Mouse (Mus musculus): ENCODE measurements around the gene BC004004. TPM values are rescaled to one million over a fixed set of nuclear protein-coding genes. Genes with fewer than 3 reads are reported as not detected.

The BC004004 gene
- 117 and 122 TPM in 2 replicates for polyA plus RNA-seq (2014; fragmentation: Nextera tagmentation; extraction: Ambion mirVana)

DNA sequence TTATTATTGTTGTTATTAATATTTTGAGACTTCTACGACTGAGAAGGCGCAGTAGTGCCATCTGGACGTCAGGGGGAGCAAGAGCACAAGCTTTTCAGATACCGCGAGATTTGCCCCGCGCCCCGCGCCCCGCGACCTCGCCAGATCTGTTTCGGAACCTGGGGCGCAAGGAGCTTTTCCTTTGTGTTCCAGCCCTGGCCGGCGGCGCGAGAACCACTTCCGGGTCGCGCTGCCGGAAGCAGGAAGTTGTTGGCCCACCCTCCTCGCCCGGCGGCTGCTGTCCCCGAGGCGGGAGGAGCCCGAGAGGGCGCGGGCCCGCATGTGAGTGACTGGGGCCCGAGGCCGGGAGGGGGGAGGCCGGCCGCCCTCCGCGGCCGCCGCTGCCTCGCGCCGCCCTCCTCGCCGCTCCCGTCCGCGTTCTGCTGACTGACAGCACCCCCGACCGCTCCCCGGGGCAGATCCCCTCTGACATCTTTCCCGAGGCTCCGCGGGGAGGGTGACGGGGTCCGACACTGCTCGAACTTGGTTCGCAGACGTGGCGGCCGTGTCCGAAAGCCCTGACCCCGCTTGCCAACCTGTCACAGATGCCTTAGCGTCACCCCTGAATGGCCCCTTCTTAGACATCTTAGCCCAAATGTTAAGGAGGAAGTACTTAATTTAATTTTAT is at the start of gene BC004004:
TSS of gene BC004004 (plus strand) at position 107 of the 667 bp plus-strand sequence.
- peak within 1 kb of the TSS; percentile 92 for H3K27ac ChIP-seq (replicated peaks; ENCODE audit: low read depth, low read length)
- H3K9ac ChIP-seq (replicated peaks; ENCODE audit: low read length) = peak within 1 kb of the TSS; percentile 90
- peak within 1 kb of the TSS; percentile 65 for H3K4me2 ChIP-seq (ENCODE audit: low read length)
- no peaks in the 10 kb centered on the region for H3K27me3 ChIP-seq (ENCODE audit: control insufficient read depth, insufficient read depth, low read length)
- peak; percentile 93 for ATAC-seq (ENCODE audit: low FRiP score, low TSS enrichment)
- DNase-seq = peak; percentile 98
- peak within 1 kb of the TSS; percentile 94 for H3K4me3 ChIP-seq (replicated peaks; ENCODE audit: low read depth, low read length)
- WGBS = under 1% methylated on average over 58 of the region's 63 CpGs
- no peaks in the 10 kb centered on the region for H3K36me3 ChIP-seq (ENCODE audit: control insufficient read depth, insufficient read depth, low read length)
- no peaks in the 10 kb centered on the region for H3K9me3 ChIP-seq (ENCODE audit: control insufficient read depth, low read length)
- peaks cover 19% of the 10 kb centered on the region for H3K4me1 ChIP-seq (ENCODE audit: control insufficient read depth, insufficient read depth, low read length)

DNA sequence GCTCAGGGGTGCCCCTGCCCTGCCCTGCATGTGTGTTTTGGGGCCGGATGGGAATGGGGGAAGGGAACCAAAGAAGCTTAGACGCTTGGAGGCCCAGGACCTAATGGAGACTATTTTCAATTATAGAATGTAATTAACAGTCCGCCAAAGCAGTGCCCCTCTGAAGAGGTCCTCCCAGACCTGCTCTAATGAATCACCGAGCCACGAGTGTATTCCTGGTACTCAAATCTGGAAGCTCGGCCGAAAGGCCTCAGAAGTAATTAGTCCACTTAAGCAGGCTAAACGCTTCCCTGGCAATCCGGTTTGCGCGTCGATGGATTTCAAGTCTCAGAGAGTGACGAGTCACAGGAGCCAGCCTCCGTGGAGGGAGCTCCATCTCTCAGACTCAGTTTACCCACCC is 48.0 kb upstream of the BC004004 start:
- no peaks in the 10 kb centered on the region for H3K27me3 ChIP-seq (ENCODE audit: control insufficient read depth, insufficient read depth, low read length)
- H3K27ac ChIP-seq (replicated peaks; ENCODE audit: low read depth, low read length) = no peak overlapping the region
- H3K36me3 ChIP-seq (ENCODE audit: control insufficient read depth, insufficient read depth, low read length) = no peaks in the 10 kb centered on the region
- DNase-seq = peak; percentile 38
- no peak for ATAC-seq (ENCODE audit: low FRiP score, low TSS enrichment)
- H3K4me3 ChIP-seq (replicated peaks; ENCODE audit: low read depth, low read length) = no peak overlapping the region
- no peak overlapping the region for H3K9ac ChIP-seq (replicated peaks; ENCODE audit: low read length)
- no peaks in the 10 kb centered on the region for H3K9me3 ChIP-seq (ENCODE audit: control insufficient read depth, low read length)
- 52% methylated on average over 14 of the region's 14 CpGs for WGBS
- H3K4me1 ChIP-seq (ENCODE audit: control insufficient read depth, insufficient read depth, low read length) = peaks cover 9% of the 10 kb centered on the region
- H3K4me2 ChIP-seq (ENCODE audit: low read length) = no peak overlapping the region

DNA sequence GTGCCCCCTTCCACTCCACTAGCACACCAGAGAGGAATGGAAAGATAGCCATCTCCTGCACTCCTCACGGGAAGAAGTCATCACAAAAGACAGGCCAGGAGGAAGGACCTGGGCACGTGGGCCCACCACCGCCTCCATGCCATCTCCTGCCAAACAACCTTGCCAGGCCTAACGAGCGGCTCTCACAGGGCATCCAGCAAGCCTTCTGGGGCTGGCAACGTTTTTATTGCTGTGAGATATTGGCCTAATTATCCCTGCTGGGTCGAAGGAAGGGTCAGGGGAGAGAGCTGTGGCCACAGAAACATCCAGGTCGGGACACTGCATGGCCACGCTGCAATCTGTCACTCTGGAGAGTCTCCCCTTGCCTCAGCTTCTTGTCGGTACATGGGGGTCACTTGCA is 37.5 kb upstream of the BC004004 start:
- ATAC-seq (ENCODE audit: low FRiP score, low TSS enrichment) = no peak

DNA sequence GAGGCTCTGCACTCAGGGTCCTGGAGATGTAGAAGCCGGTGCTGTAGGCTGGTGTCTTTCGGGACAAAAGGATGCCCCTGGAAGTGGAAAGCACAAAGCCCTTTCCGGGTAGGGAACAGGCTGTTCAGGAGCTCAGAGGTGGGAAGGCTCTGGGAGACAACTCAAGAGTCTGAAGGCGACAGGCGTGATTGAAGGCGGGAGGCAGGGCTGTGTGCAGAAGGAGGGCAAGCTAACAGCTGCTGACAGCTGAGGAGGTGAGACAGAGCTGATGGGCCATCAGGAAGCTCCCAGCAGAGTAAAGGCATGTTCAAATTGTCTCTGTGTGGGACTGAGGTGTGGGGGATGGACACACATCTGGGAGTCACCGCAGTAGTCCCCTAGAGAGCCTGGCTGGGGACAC is 32.5 kb upstream of the BC004004 start:
- no peak overlapping the region for H3K9ac ChIP-seq (replicated peaks; ENCODE audit: low read length)
- H3K4me2 ChIP-seq (ENCODE audit: low read length) = 0 out of 2 replicates have a peak overlapping the region, but pooled peaks have one; percentile 3
- ATAC-seq (ENCODE audit: low FRiP score, low TSS enrichment) (no peak), DNase-seq (no peak)
- no peak overlapping the region for H3K4me3 ChIP-seq (replicated peaks; ENCODE audit: low read depth, low read length)
- 65% methylated on average over 7 of the region's 7 CpGs for WGBS
- H3K27me3 ChIP-seq (ENCODE audit: control insufficient read depth, insufficient read depth, low read length) = peaks cover 3% of the 10 kb centered on the region; the same call in 1 of the 2 replicates
- peaks cover 15% of the 10 kb centered on the region; the same call in 1 of the 2 replicates for H3K4me1 ChIP-seq (ENCODE audit: control insufficient read depth, insufficient read depth, low read length)
- no peak overlapping the region for H3K27ac ChIP-seq (replicated peaks; ENCODE audit: low read depth, low read length)
- H3K9me3 ChIP-seq (ENCODE audit: control insufficient read depth, low read length) = no peaks in the 10 kb centered on the region
- no peaks in the 10 kb centered on the region for H3K36me3 ChIP-seq (ENCODE audit: control insufficient read depth, insufficient read depth, low read length)

More for the DNA sequence above, 37.5 kb upstream of the BC004004 start:
- Histone ChIP-seq H3K27ac (replicated peaks; ENCODE audit: low read depth, low read length) (no peak overlapping the region), H3K27me3 (ENCODE audit: control insufficient read depth, insufficient read depth, low read length) (no peaks in the 10 kb centered on the region), H3K4me2 (ENCODE audit: low read length) (no peak overlapping the region), H3K36me3 (ENCODE audit: control insufficient read depth, insufficient read depth, low read length) (no peaks in the 10 kb centered on the region), H3K9me3 (ENCODE audit: control insufficient read depth, low read length) (no peaks in the 10 kb centered on the region), H3K4me1 (ENCODE audit: control insufficient read depth, insufficient read depth, low read length) (no peaks in the 10 kb centered on the region), H3K4me3 (replicated peaks; ENCODE audit: low read depth, low read length) (no peak overlapping the region), H3K9ac (replicated peaks; ENCODE audit: low read length) (no peak overlapping the region)
- no peak for DNase-seq
- 87% methylated on average over 10 of the region's 10 CpGs for WGBS

DNA sequence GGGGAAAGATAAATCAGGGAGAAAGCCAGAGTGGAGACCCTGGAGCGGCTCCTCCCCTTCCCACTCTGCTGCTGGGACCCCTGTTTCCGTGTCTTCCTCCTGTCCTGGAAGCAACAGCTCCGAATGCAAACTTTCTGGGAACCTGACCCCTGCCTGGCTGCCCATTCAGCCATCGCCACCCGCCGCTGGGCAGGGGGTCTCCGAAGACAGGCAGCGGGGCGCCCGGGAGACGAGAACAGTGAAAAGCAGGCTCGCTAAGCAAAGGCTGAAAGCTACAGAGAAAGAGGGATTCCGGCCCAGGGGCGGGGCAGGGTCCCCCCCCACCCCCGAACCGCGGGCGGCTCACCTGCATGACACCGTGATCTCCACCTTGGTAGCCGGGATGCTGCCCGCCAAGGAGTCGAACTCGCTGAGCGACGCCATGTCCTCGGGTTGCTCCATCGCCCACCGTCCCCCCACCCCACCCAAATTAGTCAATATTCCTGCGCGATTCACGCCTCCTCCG is 31.3 kb upstream of the BC004004 start:
- H3K27me3 ChIP-seq (ENCODE audit: control insufficient read depth, insufficient read depth, low read length) = peaks cover 3% of the 10 kb centered on the region; the same call in 1 of the 2 replicates
- peak overlapping the region; percentile 57 for H3K4me3 ChIP-seq (replicated peaks; ENCODE audit: low read depth, low read length)
- DNase-seq (peak; percentile 62), ATAC-seq (ENCODE audit: low FRiP score, low TSS enrichment) (no peak)
- under 1% methylated on average over 32 of the region's 32 CpGs for WGBS
- H3K4me1 ChIP-seq (ENCODE audit: control insufficient read depth, insufficient read depth, low read length) = peaks cover 15% of the 10 kb centered on the region; the same call in 1 of the 2 replicates
- H3K9me3 ChIP-seq (ENCODE audit: control insufficient read depth, low read length) = no peaks in the 10 kb centered on the region
- H3K27ac ChIP-seq (replicated peaks; ENCODE audit: low read depth, low read length) = peak overlapping the region; percentile 52; the same call in 1 of the 2 replicates
- H3K9ac ChIP-seq (replicated peaks; ENCODE audit: low read length) = peak overlapping the region; percentile 66
- H3K4me2 ChIP-seq (ENCODE audit: low read length) = peak overlapping the region; percentile 99
- no peaks in the 10 kb centered on the region for H3K36me3 ChIP-seq (ENCODE audit: control insufficient read depth, insufficient read depth, low read length)

DNA sequence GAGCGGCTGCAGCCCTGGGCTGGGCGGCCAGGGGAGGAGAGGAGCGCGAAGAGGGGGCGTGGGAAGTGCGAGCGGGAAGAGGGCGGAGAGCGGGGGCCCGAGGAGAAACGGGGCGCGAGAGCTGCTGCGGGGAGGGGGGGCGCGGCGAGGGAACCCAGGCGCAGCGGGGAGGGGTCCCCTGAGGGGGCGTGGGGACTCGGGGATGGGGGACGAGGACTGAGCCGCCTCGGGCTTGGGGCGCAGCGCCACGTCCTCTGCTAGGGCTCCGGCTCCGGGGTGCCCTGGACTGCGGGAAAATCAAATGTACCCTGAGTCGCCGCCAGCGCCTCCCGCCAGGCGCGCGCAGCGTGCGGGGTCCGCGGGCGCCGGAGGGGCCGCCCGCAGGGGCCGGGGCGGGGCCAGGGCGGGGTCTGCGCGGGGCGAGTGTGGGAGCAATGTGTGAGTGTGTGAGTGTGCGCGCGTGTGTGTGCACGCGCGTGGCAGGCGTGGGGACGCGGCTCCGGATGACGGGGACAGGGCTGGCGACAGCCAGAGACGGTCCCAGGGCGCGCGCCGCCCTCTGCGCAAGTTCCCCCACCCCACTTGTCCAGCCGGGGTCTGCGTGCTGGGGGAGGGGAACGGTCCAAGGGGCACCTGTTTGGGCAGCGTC is 30.7 kb upstream of the BC004004 start, which contains the start of gene Cpne5:
TSS of gene Cpne5 (minus strand) at position 396 of the 649 bp plus-strand sequence.
- peak within 1 kb of the TSS; percentile 57 for H3K4me3 ChIP-seq (replicated peaks; ENCODE audit: low read depth, low read length)
- no peaks in the 10 kb centered on the region for H3K9me3 ChIP-seq (ENCODE audit: control insufficient read depth, low read length)
- peaks cover 3% of the 10 kb centered on the region; the same call in 1 of the 2 replicates for H3K27me3 ChIP-seq (ENCODE audit: control insufficient read depth, insufficient read depth, low read length)
- under 1% methylated on average over 63 of the region's 73 CpGs for WGBS
- H3K27ac ChIP-seq (replicated peaks; ENCODE audit: low read depth, low read length) = peak within 1 kb of the TSS; percentile 52
- ATAC-seq (ENCODE audit: low FRiP score, low TSS enrichment) (peak; percentile 58), DNase-seq (peak; percentile 73)
- peaks cover 18% of the 10 kb centered on the region; the same call in 1 of the 2 replicates for H3K4me1 ChIP-seq (ENCODE audit: control insufficient read depth, insufficient read depth, low read length)
- H3K9ac ChIP-seq (replicated peaks; ENCODE audit: low read length) = peak within 1 kb of the TSS; percentile 66
- H3K36me3 ChIP-seq (ENCODE audit: control insufficient read depth, insufficient read depth, low read length) = no peaks in the 10 kb centered on the region
- peak within 1 kb of the TSS; percentile 99 for H3K4me2 ChIP-seq (ENCODE audit: low read length)

DNA sequence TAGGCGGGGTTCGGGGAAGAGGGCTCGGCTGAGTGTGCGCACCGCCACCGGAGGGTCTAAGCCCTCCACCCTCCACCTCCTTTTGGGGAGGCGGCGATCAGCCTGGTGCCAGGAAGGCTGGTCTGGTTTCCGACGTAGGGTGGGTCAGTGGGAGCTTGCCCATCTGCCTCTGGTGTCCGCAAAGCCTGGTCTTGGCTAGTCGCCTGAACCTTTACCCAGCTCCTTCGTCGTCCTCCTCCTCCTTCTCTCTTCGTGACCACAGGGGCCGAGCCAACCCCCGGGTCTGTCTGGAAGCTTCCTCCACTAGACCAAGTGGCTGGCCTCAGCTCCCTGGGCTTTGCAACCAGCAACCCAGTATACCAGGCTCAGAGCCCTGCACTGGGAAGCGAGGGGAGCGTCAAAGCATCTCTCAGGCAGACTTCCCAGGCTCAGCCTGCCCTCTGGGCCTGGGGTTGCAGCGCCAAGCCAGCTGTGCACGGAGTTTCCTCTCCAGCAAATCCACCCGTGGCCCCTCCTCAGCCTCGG is 30.1 kb upstream of the BC004004 start:
- Histone ChIP-seq H3K4me1 (ENCODE audit: control insufficient read depth, insufficient read depth, low read length) (peaks cover 23% of the 10 kb centered on the region; the same call in 1 of the 2 replicates), H3K27me3 (ENCODE audit: control insufficient read depth, insufficient read depth, low read length) (peaks cover 3% of the 10 kb centered on the region; the same call in 1 of the 2 replicates), H3K9ac (replicated peaks; ENCODE audit: low read length) (peak overlapping the region; percentile 66), H3K36me3 (ENCODE audit: control insufficient read depth, insufficient read depth, low read length) (no peaks in the 10 kb centered on the region), H3K4me2 (ENCODE audit: low read length) (peak overlapping the region; percentile 99), H3K4me3 (replicated peaks; ENCODE audit: low read depth, low read length) (peak overlapping the region; percentile 57), H3K9me3 (ENCODE audit: control insufficient read depth, low read length) (no peaks in the 10 kb centered on the region), H3K27ac (replicated peaks; ENCODE audit: low read depth, low read length) (peak overlapping the region; percentile 52)
- peak; percentile 29; the same call in 1 of the 2 replicates for ATAC-seq (ENCODE audit: low FRiP score, low TSS enrichment)
- DNase-seq = peak; percentile 54
- 1% methylated on average over 23 of the region's 23 CpGs for WGBS

DNA sequence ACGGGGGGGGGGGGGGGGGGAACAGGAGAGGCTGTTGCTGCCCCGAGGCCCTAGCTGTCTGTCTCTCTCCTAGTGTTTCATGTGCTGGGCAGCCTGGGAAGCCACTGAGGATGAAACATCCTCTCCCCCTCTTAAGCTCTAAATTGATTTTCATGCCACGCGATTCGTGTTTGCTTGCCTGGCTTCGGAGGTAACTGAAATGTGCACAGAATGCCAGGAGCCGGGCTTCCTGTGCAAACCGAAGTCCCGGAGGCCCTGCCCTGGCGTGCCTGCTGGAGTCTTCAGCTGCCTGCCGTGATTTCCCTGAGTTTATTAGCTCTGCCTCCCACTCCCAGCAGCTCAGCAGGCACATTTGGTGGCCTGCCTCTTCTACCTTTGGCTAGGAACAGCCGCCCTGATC is 23.7 kb upstream of the BC004004 start:
- Histone ChIP-seq H3K4me2 (ENCODE audit: low read length) (peak overlapping the region; percentile 13), H3K4me3 (replicated peaks; ENCODE audit: low read depth, low read length) (no peak overlapping the region), H3K9me3 (ENCODE audit: control insufficient read depth, low read length) (no peaks in the 10 kb centered on the region), H3K4me1 (ENCODE audit: control insufficient read depth, insufficient read depth, low read length) (peaks cover 29% of the 10 kb centered on the region), H3K27me3 (ENCODE audit: control insufficient read depth, insufficient read depth, low read length) (no peaks in the 10 kb centered on the region; the same call in 1 of the 2 replicates), H3K27ac (replicated peaks; ENCODE audit: low read depth, low read length) (peak overlapping the region; percentile 71), H3K36me3 (ENCODE audit: control insufficient read depth, insufficient read depth, low read length) (peaks cover 5% of the 10 kb centered on the region), H3K9ac (replicated peaks; ENCODE audit: low read length) (0 out of 2 replicates have a peak overlapping the region, but pooled peaks have one; percentile 9)
- WGBS = 10% methylated on average over 11 of the region's 12 CpGs
- DNase-seq (peak; percentile 80), ATAC-seq (ENCODE audit: low FRiP score, low TSS enrichment) (no peak)
